Mouse (Mus musculus) lung, embryonic 14.5 days (tissue): ENCODE data around the gene Krt18. TPM values are rescaled to one million over a fixed set of nuclear protein-coding genes. Genes with fewer than 3 reads are reported as not detected.

Source experiments
- ATAC-seq: fragments of 200-750 bp; cut with Nextera tagmentation; 2 replicates; pipeline ENCODE4 v1.8.0; 2017; ENCODE audit warnings: mild to moderate bottlenecking, moderate TSS enrichment, moderate library complexity; ENCODE audit not compliant: insufficient read depth
- DNase-seq: peaks from one replicate; pipeline ENCODE4 v3.0.0-alpha.2; 2015
- H3K27ac ChIP-seq: fragments of 300-500 bp; sonication (generic); 2 replicates; pipeline ENCODE4 v1.5.1; 2014; ENCODE audit warnings: low read depth, mild to moderate bottlenecking, moderate library complexity
- H3K27me3 ChIP-seq: fragments of 300-500 bp; sonication (generic); 2 replicates; pipeline ENCODE4 v1.6.1; 2014; ENCODE audit warnings: low read length, control low read depth; ENCODE audit not compliant: insufficient read depth
- H3K36me3 ChIP-seq: fragments of 300-500 bp; sonication (generic); 2 replicates; pipeline ENCODE4 v1.6.1; 2014; ENCODE audit warnings: control low read depth; ENCODE audit not compliant: insufficient read depth
- H3K4me1 ChIP-seq: fragments of 300-500 bp; sonication (generic); 2 replicates; pipeline ENCODE4 v1.6.1; 2014; ENCODE audit warnings: antibody characterized with exemption, control low read depth; ENCODE audit not compliant: insufficient read depth
- H3K4me2 ChIP-seq: fragments of 300-500 bp; sonication (generic); 2 replicates; pipeline ENCODE4 v1.6.1; 2014; ENCODE audit warnings: mild to moderate bottlenecking
- H3K4me3 ChIP-seq: fragments of 300-500 bp; sonication (generic); 2 replicates; pipeline ENCODE4 v1.5.1; 2014; ENCODE audit warnings: low read depth, low read length
- H3K9ac ChIP-seq: fragments of 300-500 bp; sonication (generic); 2 replicates; pipeline ENCODE4 v1.6.1; 2014
- H3K9me3 ChIP-seq: fragments of 300-500 bp; sonication (generic); 2 replicates; pipeline ENCODE4 v1.6.1; 2016; ENCODE audit warnings: low read depth, low read length, control low read depth
- CTCF ChIP-seq: IDR thresholded peaks from 2 replicates; pipeline ENCODE4 v1.5.1; 2016; ENCODE audit warnings: antibody characterized with exemption, low read depth
- WGBS: fragments of 180-500 bp; shearing (Covaris S2); extraction: QIAGEN DNeasy Blood & Tissue Kit; methylation state at CpG from one replicate; pipeline ENCODE4 v1.1.7; 2014; 5-methylcytosine and 5-hydroxymethylcytosine counted together
- polyA plus RNA-seq: library from polyadenylated mRNA; unstranded; fragments of >200 nt; fragmentation: Nextera tagmentation; extraction: Ambion mirVana; gene quantifications from 2 replicates; pipeline ENCODE4 v1.2.1, GENCODE M21; 2014

The Krt18 gene
- 148 TPM in 2 replicates for polyA plus RNA-seq

DNA sequence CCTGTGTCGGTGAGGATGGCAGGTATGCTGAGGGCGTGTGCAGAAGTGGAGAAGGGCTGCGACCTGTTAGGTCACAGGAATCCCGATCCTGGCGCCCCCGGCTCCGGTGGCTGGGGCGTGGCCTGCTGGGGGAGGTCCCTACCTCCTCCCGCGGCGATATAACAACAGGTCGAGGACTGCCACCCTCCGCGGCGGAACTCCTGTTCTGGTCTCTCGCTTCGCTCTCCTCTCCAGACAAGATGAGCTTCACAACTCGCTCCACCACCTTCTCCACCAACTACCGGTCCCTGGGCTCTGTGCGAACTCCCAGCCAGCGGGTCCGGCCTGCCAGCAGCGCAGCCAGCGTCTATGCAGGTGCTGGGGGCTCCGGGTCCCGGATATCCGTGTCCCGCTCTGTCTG, at the start of gene Krt18:
Krt18 (plus strand) TSS at position 141 of the 400 bp plus-strand sequence.
- DNase-seq: peak; percentile 58
- Histone ChIP-seq H3K27ac (peak within 1 kb of the TSS; percentile 69), H3K9me3 (no peaks in the 10 kb centered on the region), H3K4me1 (peaks cover 14% of the 10 kb centered on the region), H3K36me3 (peaks cover 17% of the 10 kb centered on the region), H3K9ac (peak within 1 kb of the TSS; percentile 62), H3K4me2 (peak within 1 kb of the TSS; percentile 60), H3K4me3 (peak within 1 kb of the TSS; percentile 45), H3K27me3 (peaks cover 19% of the 10 kb centered on the region)
- WGBS: under 1% methylated on average over 28 of the region's 28 CpGs
- TF ChIP-seq CTCF: no peak
- peak; percentile 32; the same call in 1 of the 2 replicates for ATAC-seq

DNA sequence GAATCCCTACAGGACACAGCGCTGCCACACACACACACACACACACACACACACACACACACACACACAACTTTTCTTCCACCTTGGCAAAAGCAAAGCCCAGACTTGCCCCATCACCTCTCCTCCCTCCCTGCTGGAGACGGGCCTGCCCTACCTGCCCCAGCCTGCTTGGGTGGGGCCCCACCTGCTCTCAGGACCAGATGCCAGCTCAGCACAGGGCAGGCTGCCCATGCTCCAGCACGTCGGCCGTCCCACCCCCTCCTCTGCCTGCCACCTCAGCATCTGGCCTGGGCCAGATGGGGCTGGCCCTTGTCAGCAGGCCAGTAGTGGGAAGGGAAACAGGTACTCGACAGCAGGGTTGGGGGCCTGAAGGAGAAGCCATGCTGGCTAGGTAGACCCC, 47.1 kb upstream of the Krt18 start:
- Histone ChIP-seq H3K36me3 (no peaks in the 10 kb centered on the region), H3K4me3 (no peak overlapping the region), H3K4me1 (peaks cover 22% of the 10 kb centered on the region), H3K4me2 (no peak overlapping the region), H3K9ac (no peak overlapping the region), H3K27ac (peak overlapping the region; percentile 51), H3K27me3 (no peaks in the 10 kb centered on the region), H3K9me3 (no peaks in the 10 kb centered on the region)
- TF ChIP-seq CTCF: no peak
- ATAC-seq (no peak), DNase-seq (no peak)
- 38% methylated on average over 6 of the region's 6 CpGs for WGBS

DNA sequence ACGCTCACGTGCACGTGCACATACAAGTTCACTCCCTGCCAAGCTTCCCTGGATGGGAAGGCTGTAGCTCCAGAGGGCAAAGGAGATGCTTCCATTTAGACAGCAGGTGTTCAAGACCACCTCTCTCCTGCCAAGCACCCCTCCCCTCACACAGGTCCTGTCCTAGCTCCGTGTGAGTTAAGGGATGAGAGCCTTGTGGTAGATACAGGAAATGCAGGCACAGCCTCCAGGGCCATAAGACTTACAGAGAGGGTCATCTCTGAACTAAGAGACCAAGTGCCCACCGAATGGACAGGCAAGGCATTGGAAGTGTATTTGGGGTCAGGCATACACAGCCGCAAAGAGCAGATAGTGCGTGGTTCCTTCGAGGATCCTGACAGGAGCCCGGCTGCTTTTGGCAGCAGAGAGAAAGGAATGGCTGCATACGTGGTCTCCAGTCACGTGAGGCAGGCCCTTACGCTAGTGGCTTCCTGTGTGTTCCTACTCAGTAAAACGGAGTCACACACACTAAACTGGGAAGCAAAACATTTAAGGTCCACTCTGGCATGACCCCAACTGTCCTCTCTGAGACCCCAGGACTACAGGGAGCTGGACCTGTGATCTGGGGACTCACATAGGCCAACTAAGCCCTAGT, 44.5 kb upstream of the Krt18 start:
- Histone ChIP-seq H3K4me2 (peak overlapping the region; percentile 62), H3K9me3 (no peaks in the 10 kb centered on the region), H3K36me3 (no peaks in the 10 kb centered on the region), H3K4me3 (peak overlapping the region; percentile 26; the same call in 1 of the 2 replicates), H3K27ac (no peak overlapping the region; the same call in 1 of the 2 replicates), H3K4me1 (no peaks in the 10 kb centered on the region), H3K9ac (0 out of 2 replicates have a peak overlapping the region, but pooled peaks have one; percentile 43), H3K27me3 (no peaks in the 10 kb centered on the region)
- peak; percentile 8; the same call in 1 of the 2 replicates for TF ChIP-seq CTCF
- DNase-seq (no peak), ATAC-seq (no peak)
- 71% methylated on average over 13 of the region's 13 CpGs for WGBS

DNA sequence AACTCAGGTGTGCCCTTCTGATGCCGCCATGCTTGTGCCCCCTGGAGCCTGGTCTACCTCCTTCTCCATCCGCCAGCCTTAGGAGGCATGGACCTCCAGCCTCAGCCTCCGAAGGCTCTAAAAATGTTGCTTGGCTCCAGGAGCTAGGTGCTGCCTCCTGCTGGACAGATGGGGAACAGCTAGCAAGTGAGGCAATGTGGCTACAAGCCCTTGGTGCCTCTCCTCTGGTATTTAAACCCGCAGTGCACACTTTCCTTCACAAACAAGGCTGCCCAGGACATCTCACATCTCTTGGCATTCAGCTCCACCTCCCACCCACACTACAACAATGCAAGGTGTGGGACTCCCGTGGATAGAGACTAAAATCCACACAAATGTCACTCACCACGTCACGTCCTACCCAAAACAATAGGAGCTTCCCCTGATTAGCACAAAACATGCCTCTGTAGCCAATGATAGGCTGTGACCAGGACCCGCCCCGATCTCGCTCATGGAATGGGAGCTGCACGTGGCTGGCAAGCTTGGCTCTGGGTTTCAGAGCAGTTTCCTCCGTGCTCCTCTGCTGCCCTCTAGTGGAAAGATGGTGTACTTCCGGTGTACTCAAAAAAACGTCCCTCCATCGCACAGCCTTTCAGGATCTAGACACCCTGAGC, 43.9 kb upstream of the Krt18 start:
- H3K4me3 ChIP-seq: peak overlapping the region; percentile 26
- under 1% methylated on average over 15 of the region's 15 CpGs for WGBS
- peak overlapping the region; percentile 81 for H3K27ac ChIP-seq
- H3K36me3 ChIP-seq: no peaks in the 10 kb centered on the region
- no peaks in the 10 kb centered on the region for H3K4me1 ChIP-seq
- H3K4me2 ChIP-seq: peak overlapping the region; percentile 62
- ATAC-seq (peak; percentile 94), DNase-seq (peak; percentile 99)
- peak overlapping the region; percentile 43 for H3K9ac ChIP-seq
- no peaks in the 10 kb centered on the region for H3K27me3 ChIP-seq
- H3K9me3 ChIP-seq: no peaks in the 10 kb centered on the region
- peak; percentile 97 for TF ChIP-seq CTCF

DNA sequence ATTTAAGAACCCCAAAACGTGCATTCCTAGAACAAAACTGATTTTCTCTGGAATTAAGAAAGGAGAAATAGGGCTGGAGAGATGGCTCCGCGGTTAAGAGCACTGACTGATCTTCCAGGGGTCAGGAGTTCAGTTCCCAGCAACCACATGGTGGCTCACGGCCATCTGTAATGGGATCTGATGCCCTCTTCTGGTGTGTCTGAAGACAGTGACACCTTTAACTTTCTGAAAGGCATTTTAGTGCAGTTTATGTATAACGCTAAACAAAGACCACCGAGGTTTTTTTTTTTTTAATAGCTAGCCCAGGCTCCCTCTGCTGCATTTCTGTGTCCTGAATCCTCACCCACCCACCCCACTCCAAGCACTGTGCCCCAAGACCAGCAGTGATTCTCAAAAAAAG, 43.2 kb upstream of the Krt18 start:
- H3K9me3 ChIP-seq: no peaks in the 10 kb centered on the region
- H3K27ac ChIP-seq: no peak overlapping the region
- no peak for TF ChIP-seq CTCF
- 8% methylated on average over 6 of the region's 6 CpGs for WGBS
- DNase-seq: no peak
- no peaks in the 10 kb centered on the region for H3K36me3 ChIP-seq
- no peaks in the 10 kb centered on the region for H3K4me1 ChIP-seq
- H3K4me3 ChIP-seq: no peak overlapping the region
- ATAC-seq: no peak
- H3K9ac ChIP-seq: no peak overlapping the region
- peak overlapping the region; percentile 62 for H3K4me2 ChIP-seq
- no peaks in the 10 kb centered on the region for H3K27me3 ChIP-seq

DNA sequence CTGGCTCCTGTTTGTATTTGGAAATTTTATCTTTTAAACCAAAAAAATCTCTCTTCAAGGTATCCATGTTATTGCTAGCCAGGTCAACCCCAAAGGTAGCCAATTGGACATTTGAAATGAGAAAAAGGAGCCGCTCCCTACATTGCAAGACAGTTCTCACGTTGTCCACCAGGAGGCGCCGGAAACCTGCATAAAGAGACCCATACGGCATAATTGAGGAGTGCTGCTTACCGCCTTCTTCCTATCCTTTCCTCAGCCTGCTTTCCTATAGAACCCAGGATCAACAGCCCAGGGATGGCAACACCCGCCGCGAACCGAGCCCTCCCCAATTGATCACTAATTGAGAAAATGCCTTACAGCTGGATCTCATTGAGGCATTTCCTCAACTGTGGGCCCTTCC, 39.9 kb upstream of the Krt18 start:
- H3K36me3 ChIP-seq: no peaks in the 10 kb centered on the region
- WGBS: under 1% methylated on average over 10 of the region's 10 CpGs
- H3K9ac ChIP-seq: no peak overlapping the region
- H3K4me2 ChIP-seq: no peak overlapping the region
- H3K9me3 ChIP-seq: no peaks in the 10 kb centered on the region
- ATAC-seq (peak; percentile 16; the same call in 1 of the 2 replicates), DNase-seq (peak; percentile 95)
- no peaks in the 10 kb centered on the region for H3K27me3 ChIP-seq
- peak; percentile 96 for TF ChIP-seq CTCF
- H3K27ac ChIP-seq: no peak overlapping the region
- no peaks in the 10 kb centered on the region for H3K4me1 ChIP-seq
- H3K4me3 ChIP-seq: no peak overlapping the region

DNA sequence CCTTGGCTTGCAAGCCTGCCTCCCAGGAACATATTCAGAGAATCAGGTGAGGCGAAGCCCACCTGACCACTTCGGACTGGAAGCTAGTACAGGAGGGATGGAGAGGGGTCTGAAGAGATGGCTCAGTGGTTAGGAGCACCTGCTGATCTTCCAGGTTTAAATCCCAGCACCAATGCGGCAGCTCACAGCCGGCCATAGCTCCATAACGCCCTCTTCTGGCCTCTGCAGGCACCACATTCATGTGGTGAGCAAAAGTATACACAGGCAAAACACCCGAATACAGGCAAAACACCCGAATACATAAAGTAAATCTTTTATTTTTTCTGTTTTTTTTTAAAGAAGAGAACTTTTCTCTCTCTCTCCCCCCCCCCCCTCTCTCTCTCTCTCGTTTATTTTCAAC, 39.3 kb upstream of the Krt18 start:
- Histone ChIP-seq H3K36me3 (no peaks in the 10 kb centered on the region), H3K27me3 (no peaks in the 10 kb centered on the region), H3K27ac (no peak overlapping the region), H3K9me3 (no peaks in the 10 kb centered on the region), H3K4me3 (no peak overlapping the region), H3K4me1 (no peaks in the 10 kb centered on the region), H3K9ac (no peak overlapping the region), H3K4me2 (no peak overlapping the region)
- DNase-seq (no peak), ATAC-seq (no peak)
- peak; percentile 40 for TF ChIP-seq CTCF
- WGBS: 65% methylated on average over 8 of the region's 8 CpGs
